Mouse (Mus musculus) intestine, postnatal 0 days (tissue): ENCODE measurements at regions not wholly inside any gene's neighbourhood (a gene's known extent, or its start where the extent isn't known, plus 50 kb on each side); places are given as distances from the start of the nearest gene placed in this dataset.

Experiments
- ATAC-seq: fragments of 200-750 bp; cut with Nextera tagmentation; 2 replicates; pipeline ENCODE4 v1.8.0; 2017; ENCODE audit warnings: mild to moderate bottlenecking, moderate TSS enrichment, moderate library complexity
- H3K27ac ChIP-seq: fragments of 300-500 bp; sonication (generic); 2 replicates; pipeline ENCODE4 v1.5.1; 2014; ENCODE audit warnings: mild to moderate bottlenecking, low read depth, low read length, moderate library complexity
- H3K27me3 ChIP-seq: fragments of 300-500 bp; sonication (generic); replicated peaks from 2 replicates; pipeline ENCODE4 v1.6.1; 2014; ENCODE audit warnings: low read length, mixed read lengths; ENCODE audit not compliant: control insufficient read depth, insufficient read depth
- H3K36me3 ChIP-seq: fragments of 300-500 bp; sonication (generic); 2 replicates; pipeline ENCODE4 v1.6.1; 2014; ENCODE audit warnings: mild to moderate bottlenecking, moderate library complexity; ENCODE audit not compliant: control insufficient read depth, insufficient read depth
- H3K4me1 ChIP-seq: fragments of 300-500 bp; sonication (generic); replicated peaks from 2 replicates; pipeline ENCODE4 v1.6.1; 2014; ENCODE audit warnings: antibody characterized with exemption, low read length, mixed read lengths; ENCODE audit not compliant: control insufficient read depth, insufficient read depth
- H3K4me2 ChIP-seq: fragments of 300-500 bp; sonication (generic); replicated peaks from 2 replicates; pipeline ENCODE4 v1.6.1; 2014; ENCODE audit warnings: low read depth, mild to moderate bottlenecking, moderate library complexity
- H3K4me3 ChIP-seq: fragments of 300-500 bp; sonication (generic); 2 replicates; pipeline ENCODE4 v1.5.1; 2014; ENCODE audit warnings: low read depth, low read length
- H3K9ac ChIP-seq: fragments of 300-500 bp; sonication (generic); 2 replicates; pipeline ENCODE4 v1.6.1; 2014; ENCODE audit warnings: mild to moderate bottlenecking, low read depth, low read length
- H3K9me3 ChIP-seq: fragments of 300-500 bp; sonication (generic); 2 replicates; pipeline ENCODE4 v1.6.1; 2016; ENCODE audit warnings: mixed run types; ENCODE audit not compliant: control insufficient read depth
- CTCF ChIP-seq: sonication (generic); IDR thresholded peaks from 2 replicates; pipeline ENCODE4 v1.5.1; 2016; ENCODE audit warnings: low read depth, mild to moderate bottlenecking, control low read depth, antibody characterized with exemption, moderate library complexity
- WGBS: fragments of 180-500 bp; shearing (Covaris S2); extraction: QIAGEN DNeasy Blood & Tissue Kit; methylation state at CpG from one replicate; pipeline ENCODE4 v1.1.7; 2014; 5-methylcytosine and 5-hydroxymethylcytosine counted together

DNA sequence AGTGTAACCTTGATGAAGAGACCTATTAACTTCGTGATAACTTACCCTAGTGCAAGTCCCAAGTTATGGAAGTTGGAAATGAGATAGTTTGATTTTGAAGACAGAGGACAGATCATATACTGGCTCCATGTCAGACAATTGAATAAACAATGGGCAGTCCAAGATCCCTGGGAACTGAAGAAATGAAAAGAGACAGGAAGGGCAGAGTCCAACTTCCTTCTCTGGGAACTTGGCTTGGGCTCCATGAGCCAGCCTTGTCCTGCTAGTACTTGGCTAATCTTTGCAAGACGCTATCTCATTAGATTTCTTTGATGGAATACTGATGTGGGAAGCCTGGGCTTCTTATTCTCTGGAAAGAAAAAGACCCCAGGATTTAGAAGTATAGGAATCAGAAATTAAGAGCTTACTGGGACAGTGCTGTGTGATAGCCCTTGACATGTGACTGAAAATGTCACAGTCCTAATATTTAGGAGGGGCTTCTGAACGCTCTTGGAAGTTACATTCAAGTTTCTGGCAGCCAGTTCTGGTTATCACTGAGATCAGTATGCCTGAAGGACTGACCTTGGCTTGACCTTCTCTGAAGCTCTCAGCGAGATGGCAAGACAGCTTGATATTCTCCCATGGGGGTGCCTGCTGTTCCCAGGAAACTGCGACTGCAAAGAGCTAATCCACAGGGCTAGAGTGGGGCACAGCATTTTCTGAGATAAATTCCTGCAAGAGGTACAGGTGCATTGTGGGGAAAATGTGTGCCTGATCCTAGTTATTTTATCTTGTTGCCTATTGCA lies 501.9 kb upstream of the Nrp1 start:
- Histone ChIP-seq H3K27me3 (no peaks in the 10 kb centered on the region), H3K27ac (no peak overlapping the region), H3K4me2 (no peak overlapping the region), H3K9me3 (no peaks in the 10 kb centered on the region), H3K4me3 (no peak overlapping the region), H3K4me1 (0 out of 2 replicates have a peak, but pooled peaks cover 2% of the 10 kb centered on the region), H3K9ac (no peak overlapping the region), H3K36me3 (no peaks in the 10 kb centered on the region)
- TF ChIP-seq CTCF: no peak
- 31% methylated on average over 5 of the region's 5 CpGs for WGBS
- ATAC-seq: no peak

DNA sequence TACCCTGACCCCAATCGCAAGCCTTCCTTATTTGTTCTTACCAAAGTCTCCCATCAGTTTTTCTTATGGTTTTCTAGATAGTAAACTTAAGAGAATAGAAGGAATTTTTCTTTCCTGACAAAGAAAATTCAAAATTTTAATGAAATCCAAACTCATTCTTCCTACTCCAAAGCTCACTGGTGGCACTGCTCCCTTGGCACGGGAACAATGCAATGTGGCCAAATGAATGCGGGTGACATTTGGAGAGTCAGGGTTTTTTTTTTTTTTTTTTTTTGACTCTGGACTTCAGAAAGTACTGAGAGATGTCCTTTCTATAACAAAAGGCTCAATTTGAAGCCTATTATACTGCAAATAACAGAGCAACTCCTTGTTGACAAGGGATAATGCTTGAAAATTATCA lies 499.4 kb upstream of the Nrp1 start:
- no peak for ATAC-seq
- Histone ChIP-seq H3K4me1 (0 out of 2 replicates have a peak, but pooled peaks cover 2% of the 10 kb centered on the region), H3K36me3 (no peaks in the 10 kb centered on the region), H3K4me2 (no peak overlapping the region), H3K4me3 (no peak overlapping the region), H3K27ac (no peak overlapping the region), H3K27me3 (no peaks in the 10 kb centered on the region), H3K9me3 (no peaks in the 10 kb centered on the region), H3K9ac (no peak overlapping the region)
- 87% methylated on average over 3 of the region's 3 CpGs for WGBS
- no peak for TF ChIP-seq CTCF

DNA sequence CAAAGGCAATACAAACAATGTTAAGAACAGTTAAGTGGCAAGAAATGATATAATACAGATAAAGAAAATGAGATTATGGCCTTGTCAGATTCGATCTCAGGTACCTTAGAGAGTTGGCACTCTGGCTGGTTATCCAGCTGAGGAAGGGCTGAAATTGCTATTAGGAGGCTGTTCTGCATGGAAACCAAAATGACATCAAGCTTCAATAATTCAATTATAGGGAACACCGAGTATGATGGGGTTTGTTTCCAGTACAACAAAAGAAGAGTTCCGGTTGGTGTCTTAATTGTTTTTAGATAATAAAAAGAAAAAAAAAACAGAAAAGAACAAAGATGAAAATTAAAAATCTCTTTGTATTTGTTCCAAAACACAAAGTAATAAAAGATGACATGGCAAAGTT lies 498.0 kb upstream of the Nrp1 start:
- H3K4me3 ChIP-seq: no peak overlapping the region
- H3K27me3 ChIP-seq: no peaks in the 10 kb centered on the region
- 82% methylated on average over 3 of the region's 3 CpGs for WGBS
- H3K27ac ChIP-seq: no peak overlapping the region
- H3K36me3 ChIP-seq: no peaks in the 10 kb centered on the region
- no peak for ATAC-seq
- 0 out of 2 replicates have a peak, but pooled peaks cover 2% of the 10 kb centered on the region for H3K4me1 ChIP-seq
- no peak overlapping the region for H3K4me2 ChIP-seq
- H3K9ac ChIP-seq: no peak overlapping the region
- TF ChIP-seq CTCF: no peak
- H3K9me3 ChIP-seq: no peaks in the 10 kb centered on the region

DNA sequence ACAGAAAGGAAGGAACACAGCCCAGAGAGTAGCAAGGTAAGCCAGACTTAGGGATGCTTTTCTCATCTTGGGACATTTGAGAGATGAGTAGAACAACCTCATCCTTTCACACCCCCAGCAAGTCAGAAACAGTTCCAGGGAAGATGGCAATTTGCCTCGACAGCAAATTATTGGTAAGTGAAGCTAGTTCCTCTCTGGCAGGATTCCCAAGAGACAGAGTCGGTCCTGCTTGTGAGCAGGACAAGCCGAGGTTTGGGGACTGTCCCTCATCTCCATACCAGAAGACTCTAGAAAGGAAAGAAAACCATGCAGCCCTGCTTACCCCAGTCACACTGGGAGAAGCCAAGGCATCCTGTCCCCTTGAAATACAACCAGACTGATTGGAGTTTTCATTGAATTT lies 497.5 kb upstream of the Nrp1 start:
- WGBS: 43% methylated on average over 3 of the region's 3 CpGs
- H3K4me2 ChIP-seq: no peak overlapping the region
- no peak overlapping the region for H3K9ac ChIP-seq
- ATAC-seq: no peak
- 0 out of 2 replicates have a peak, but pooled peaks cover 2% of the 10 kb centered on the region for H3K4me1 ChIP-seq
- no peaks in the 10 kb centered on the region for H3K27me3 ChIP-seq
- no peak overlapping the region for H3K4me3 ChIP-seq
- no peak overlapping the region for H3K27ac ChIP-seq
- H3K36me3 ChIP-seq: no peaks in the 10 kb centered on the region
- no peak for TF ChIP-seq CTCF
- H3K9me3 ChIP-seq: no peaks in the 10 kb centered on the region

DNA sequence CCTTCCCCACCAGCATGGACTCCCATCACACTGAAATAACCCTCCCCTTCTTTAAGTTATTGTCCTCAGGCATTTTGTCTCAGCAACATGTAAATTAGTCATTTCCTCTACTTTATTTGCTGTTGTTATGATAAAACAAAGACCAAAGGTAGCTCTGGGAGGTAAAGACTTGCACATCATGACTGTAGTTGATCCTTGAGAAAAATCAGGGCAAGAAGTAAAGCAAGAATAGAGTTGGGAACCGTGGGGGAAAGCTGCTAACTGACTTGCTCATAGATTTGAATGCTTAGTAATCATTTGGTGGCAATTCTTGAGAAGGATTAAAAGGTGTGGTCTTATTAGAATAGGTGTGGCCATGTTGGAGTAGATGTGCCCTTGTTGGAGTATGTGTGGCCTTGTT lies 473.8 kb upstream of the Nrp1 start:
- TF ChIP-seq CTCF: no peak
- ATAC-seq: no peak

DNA sequence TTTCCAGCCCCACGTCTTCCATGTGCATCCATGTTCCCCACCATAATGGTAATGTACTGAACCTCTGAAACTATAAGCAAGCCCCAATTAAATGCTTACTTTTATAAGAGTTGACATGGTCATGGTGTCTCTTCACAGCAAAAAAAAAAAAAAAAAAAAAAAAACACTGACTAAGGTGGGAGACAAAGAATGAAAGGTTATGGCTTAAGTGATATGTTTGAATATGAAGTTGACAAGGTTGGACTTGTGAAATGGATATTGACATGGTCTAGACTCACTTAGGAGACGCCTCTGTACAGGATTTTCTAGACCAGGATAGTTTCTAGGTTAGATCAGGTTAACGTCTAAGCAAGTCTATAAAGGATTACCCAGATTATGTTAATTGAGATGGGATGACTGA lies 473.2 kb upstream of the Nrp1 start:
- no peak overlapping the region for H3K4me2 ChIP-seq
- no peaks in the 10 kb centered on the region for H3K27me3 ChIP-seq
- ATAC-seq: no peak
- TF ChIP-seq CTCF: no peak
- no peaks in the 10 kb centered on the region for H3K36me3 ChIP-seq
- H3K9me3 ChIP-seq: no peaks in the 10 kb centered on the region
- H3K4me3 ChIP-seq: no peak overlapping the region
- WGBS: 91% methylated on average over 3 of the region's 3 CpGs
- no peak overlapping the region for H3K27ac ChIP-seq
- no peaks in the 10 kb centered on the region for H3K4me1 ChIP-seq
- no peak overlapping the region for H3K9ac ChIP-seq

More for the DNA sequence above, 473.8 kb upstream of the Nrp1 start:
- Histone ChIP-seq H3K36me3 (no peaks in the 10 kb centered on the region), H3K4me3 (no peak overlapping the region), H3K9me3 (no peaks in the 10 kb centered on the region), H3K9ac (no peak overlapping the region), H3K4me2 (no peak overlapping the region), H3K27me3 (no peaks in the 10 kb centered on the region), H3K27ac (no peak overlapping the region), H3K4me1 (no peaks in the 10 kb centered on the region)
- WGBS: 78% methylated on average over 1 of the region's 1 CpGs
